Mouse (Mus musculus) liver, embryonic 14.5 days (tissue): ENCODE results near the gene Prr12. TPM values are rescaled to one million over a fixed set of nuclear protein-coding genes. Genes with fewer than 3 reads are reported as not detected.
"Not testable (repeated sequence)": the region's sequence is repeated elsewhere in the genome, so short reads cannot be mapped to it uniquely, and the experiment has no call there.

Experiments
- ATAC-seq: fragments of 200-750 bp; cut with Nextera tagmentation; 2 replicates; pipeline ENCODE4 v1.8.0; 2017; ENCODE audit warnings: moderate number of reproducible peaks, mild to moderate bottlenecking, moderate library complexity; ENCODE audit not compliant: insufficient read depth
- DNase-seq, 3 experiments: peaks; one replicate each; pipeline ENCODE4 v3.0.0-alpha.2; 2012 to 2013; ENCODE audit warnings: low read depth in 3 of 3, low spot score in 3 of 3
- H3K27ac ChIP-seq: fragments of 300-500 bp; sonication (generic); 2 replicates; pipeline ENCODE4 v1.5.1; 2014; ENCODE audit warnings: moderate library complexity, mild to moderate bottlenecking, control low read depth, inconsistent platforms
- H3K27me3 ChIP-seq: fragments of 300-500 bp; sonication (generic); 2 replicates; pipeline ENCODE4 v1.6.1; 2014; ENCODE audit warnings: mild to moderate bottlenecking, low read length, moderate library complexity; ENCODE audit not compliant: control insufficient read depth, insufficient read depth
- H3K36me3 ChIP-seq: fragments of 300-500 bp; sonication (generic); replicated peaks from 2 replicates; pipeline ENCODE4 v1.6.1; 2014; ENCODE audit warnings: low read depth; ENCODE audit not compliant: control insufficient read depth, insufficient read depth
- H3K4me1 ChIP-seq, 2 experiments: fragments of 200-500 bp in 1 of 2; fragments of 300-500 bp in 1 of 2; sonication (generic) in 1 of 2; replicated peaks; 2 replicates each; pipeline ENCODE4 v1.6.1; 2012 to 2014; ENCODE audit warnings: antibody characterized with exemption in 1 of 2, inconsistent platforms in 1 of 2, low read length in 1 of 2; ENCODE audit not compliant: control insufficient read depth in 2 of 2, insufficient read depth in 2 of 2
- H3K4me2 ChIP-seq: fragments of 300-500 bp; sonication (generic); 2 replicates; pipeline ENCODE4 v1.6.1; 2014; ENCODE audit warnings: low read depth, mild to moderate bottlenecking, control low read depth, moderate library complexity
- H3K4me3 ChIP-seq, 2 experiments: fragments of 200-500 bp in 1 of 2; fragments of 300-500 bp in 1 of 2; sonication (generic) in 1 of 2; 2 replicates each; pipeline ENCODE4 v1.5.1; 2012 to 2014; ENCODE audit warnings: low read depth in 2 of 2, low read length in 2 of 2, mild to moderate bottlenecking in 2 of 2, control low read depth in 1 of 2, inconsistent platforms in 1 of 2, moderate library complexity in 1 of 2; ENCODE audit not compliant: insufficient read depth in 1 of 2
- H3K9ac ChIP-seq: fragments of 300-500 bp; sonication (generic); replicated peaks from 2 replicates; pipeline ENCODE4 v1.6.1; 2014; ENCODE audit warnings: mild to moderate bottlenecking, control low read depth, moderate library complexity
- H3K9me3 ChIP-seq: fragments of 300-500 bp; sonication (generic); 2 replicates; pipeline ENCODE4 v1.6.1; 2016; ENCODE audit warnings: low read length, mixed read lengths; ENCODE audit not compliant: control insufficient read depth
- CTCF ChIP-seq: IDR thresholded peaks from 2 replicates; pipeline ENCODE4 v1.5.1; 2016; ENCODE audit warnings: antibody characterized with exemption, low read depth, control low read depth
- EP300 ChIP-seq: IDR thresholded peaks from 2 replicates; pipeline ENCODE4 v1.6.1; 2016; ENCODE audit warnings: antibody characterized with exemption, low read depth
- WGBS: fragments of 180-500 bp; shearing (Covaris S2); extraction: QIAGEN DNeasy Blood & Tissue Kit; methylation state at CpG from one replicate; pipeline ENCODE4 v1.1.7; 2014; ENCODE audit not compliant: insufficient replicate concordance; 5-methylcytosine and 5-hydroxymethylcytosine counted together
- polyA plus RNA-seq, 2 experiments: library from polyadenylated mRNA; depleted of rRNA in 1 of 2; stranded (reverse) in 1 of 2; unstranded in 1 of 2; fragments of >200 nt; fragmentation: Nextera tagmentation in 1 of 2; extraction: Ambion mirVana in 1 of 2; gene quantifications; 2 replicates each; pipeline versions ENCODE4 v1.2.1 to v1.2.3; 2012 to 2014

Prr12 gene
- 1.8 and 2.6 TPM in 2 replicates for polyA plus RNA-seq (2012; rRNA removed)
- polyA plus RNA-seq (2014; fragmentation: Nextera tagmentation; extraction: Ambion mirVana) = 1.9 and 2.2 TPM in 2 replicates

DNA sequence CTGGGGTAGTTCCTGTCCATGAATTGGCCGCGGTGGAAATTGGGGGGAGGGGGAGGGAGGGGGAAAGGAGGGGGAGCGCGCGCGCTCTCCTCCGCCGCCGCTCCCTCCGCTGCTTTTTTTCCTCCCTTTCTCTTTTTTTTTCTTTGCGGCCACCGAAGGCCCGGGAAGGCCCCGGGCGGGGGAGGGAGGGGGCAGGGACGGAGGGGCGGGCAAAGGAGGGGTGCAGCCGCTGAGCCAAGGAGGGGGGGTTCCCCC lies at the start of gene Prr12:
TSS of gene Prr12 (minus strand) at position 20 of the 255 bp plus-strand sequence.
- DNase-seq (no peak), ATAC-seq (peak; percentile 32; the same call in 1 of the 2 replicates)
- peak within 1 kb of the TSS; percentile 74 for H3K9ac ChIP-seq
- peak within 1 kb of the TSS; percentile 84 for H3K4me2 ChIP-seq
- 0% methylated on average over 12 of the region's 18 CpGs for WGBS
- no peaks in the 10 kb centered on the region for H3K9me3 ChIP-seq
- H3K27ac ChIP-seq = peak within 1 kb of the TSS; percentile 58
- peak within 1 kb of the TSS; percentile 65 to 68 for H3K4me3 ChIP-seq
- peaks cover 6% of the 10 kb centered on the region for H3K36me3 ChIP-seq
- no peaks in the 10 kb centered on the region for H3K27me3 ChIP-seq
- TF ChIP-seq CTCF = no peak
- peaks cover 14% of the 10 kb centered on the region in 2 experiments for H3K4me1 ChIP-seq

DNA sequence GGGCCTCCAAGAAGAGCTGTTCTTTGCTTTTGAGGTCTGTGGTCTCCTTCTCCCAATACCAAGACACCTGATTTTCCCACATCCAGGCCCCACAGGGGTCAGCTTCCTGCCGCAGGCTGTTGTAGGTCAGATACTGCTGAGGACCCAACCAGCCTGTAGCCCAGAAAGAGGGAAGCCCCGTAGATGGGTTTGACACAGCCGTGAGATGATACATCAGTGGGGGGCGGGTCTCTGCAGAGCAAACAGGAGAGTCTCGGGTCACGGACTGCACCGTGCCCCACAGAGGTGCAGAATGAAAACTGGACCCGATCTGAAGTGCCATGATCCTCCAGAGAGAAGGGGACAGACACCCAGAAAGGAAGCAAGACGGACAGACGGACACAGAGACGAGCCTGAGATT lies 49.8 kb upstream of the Prr12 start:
- Histone ChIP-seq H3K9ac (no peak overlapping the region), H3K4me2 (peak overlapping the region; percentile 53), H3K9me3 (no peaks in the 10 kb centered on the region), H3K4me1 (peaks cover 0 to 5% of the 10 kb centered on the region in 2 experiments; a peak in 2 of 4 replicates), H3K27me3 (no peaks in the 10 kb centered on the region), H3K36me3 (no peaks in the 10 kb centered on the region), H3K27ac (no peak overlapping the region), H3K4me3 (peak overlapping the region; percentile 1 to 34; a peak in 2 of 4 replicates)
- ATAC-seq (no peak), DNase-seq (no peak)
- no peak for TF ChIP-seq CTCF
- TF ChIP-seq EP300 = no peak
- WGBS = 41% methylated on average over 11 of the region's 11 CpGs

DNA sequence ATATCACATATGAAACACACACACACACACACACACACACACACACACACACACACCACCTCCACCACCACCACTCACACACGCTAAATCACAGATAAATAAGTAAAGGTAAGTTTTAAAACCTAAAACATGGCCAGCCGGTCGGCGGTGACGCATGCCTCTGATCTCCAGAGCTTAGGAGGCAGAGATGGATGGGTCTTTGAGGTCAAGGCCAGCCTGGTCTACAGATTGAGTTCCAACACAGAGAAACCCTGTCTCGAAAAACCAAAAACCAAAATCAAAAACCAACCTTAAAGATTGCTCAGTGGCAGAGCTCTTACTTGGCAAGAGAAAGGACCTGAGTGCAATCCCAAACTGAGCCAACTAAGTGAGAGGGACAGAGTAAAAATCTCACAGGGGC lies 47.4 kb upstream of the Prr12 start:
- H3K9ac ChIP-seq = no peak overlapping the region
- H3K4me3 ChIP-seq = no peak overlapping the region
- no peaks in the 10 kb centered on the region for H3K36me3 ChIP-seq
- H3K4me2 ChIP-seq = no peak overlapping the region
- peaks cover 0 to 5% of the 10 kb centered on the region in 2 experiments; a peak in 2 of 4 replicates for H3K4me1 ChIP-seq
- DNase-seq (no peak), ATAC-seq (no peak)
- no peaks in the 10 kb centered on the region for H3K27me3 ChIP-seq
- WGBS = 74% methylated on average over 6 of the region's 6 CpGs
- H3K9me3 ChIP-seq = no peaks in the 10 kb centered on the region
- H3K27ac ChIP-seq = no peak overlapping the region
- TF ChIP-seq EP300 (no peak), CTCF (no peak)

DNA sequence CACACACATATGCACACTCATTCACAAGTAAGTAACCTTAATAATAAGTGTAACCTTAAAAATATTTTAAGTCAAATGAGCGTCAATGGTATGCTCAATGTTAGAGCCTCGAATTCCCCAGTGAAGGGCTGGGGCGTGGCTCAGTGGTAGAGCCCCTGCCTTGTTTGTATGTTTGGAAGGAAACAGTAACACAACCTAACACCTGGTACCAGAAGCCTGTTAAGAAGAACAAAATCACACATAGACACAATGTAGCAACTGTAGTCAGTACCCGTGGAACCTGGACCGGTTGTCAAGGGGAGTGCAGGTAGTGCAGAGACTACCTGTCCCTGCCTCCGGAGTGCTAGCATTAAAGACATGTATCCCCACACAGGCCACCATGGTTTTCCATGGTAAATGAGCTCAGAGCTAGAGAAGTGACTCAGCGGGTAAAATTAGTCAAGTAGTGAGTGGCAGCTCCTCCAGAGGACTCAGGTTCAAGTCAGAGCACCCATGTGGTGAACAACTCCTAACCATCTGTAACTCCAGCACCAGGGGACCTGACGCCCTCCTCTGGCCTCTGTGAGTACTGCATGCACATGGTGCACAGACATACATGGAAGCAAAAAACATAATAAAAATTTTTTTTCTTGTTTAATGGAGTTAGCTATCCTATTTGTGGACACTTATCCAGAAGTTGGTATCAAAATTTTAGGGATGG lies 46.0 kb upstream of the Prr12 start:
- Histone ChIP-seq H3K4me1 (no peaks in the 10 kb centered on the region; a peak in 2 of 4 replicates), H3K4me3 (no peak overlapping the region), H3K4me2 (no peak overlapping the region), H3K27me3 (no peaks in the 10 kb centered on the region), H3K36me3 (no peaks in the 10 kb centered on the region), H3K9me3 (no peaks in the 10 kb centered on the region), H3K27ac (no peak overlapping the region), H3K9ac (no peak overlapping the region)
- ATAC-seq = no peak
- 77% methylated on average over 8 of the region's 8 CpGs for WGBS
- no peak for TF ChIP-seq EP300
- TF ChIP-seq CTCF = peak; percentile 58
- DNase-seq = no peak

DNA sequence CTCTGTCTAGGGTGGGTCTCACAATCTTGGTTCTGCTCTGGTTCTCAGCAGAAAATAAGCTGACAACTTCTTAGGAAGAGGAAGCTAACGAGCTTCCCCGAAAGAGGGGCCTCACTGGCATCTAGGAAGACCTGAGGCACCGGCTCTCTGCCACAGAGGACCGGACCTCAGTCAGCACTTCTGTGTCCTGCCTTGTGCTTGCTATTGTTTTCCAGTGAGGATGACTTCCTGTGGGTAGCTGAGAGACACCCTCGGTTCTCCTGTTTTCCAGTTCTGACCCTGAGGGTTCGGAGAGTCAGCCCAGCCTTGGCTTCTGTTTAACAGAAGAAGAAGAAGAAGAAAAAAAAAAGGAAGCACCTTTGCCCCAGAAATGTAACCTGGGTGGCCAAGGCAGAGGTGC lies 44.8 kb upstream of the Prr12 start:
- Histone ChIP-seq H3K9ac (no peak overlapping the region), H3K9me3 (no peaks in the 10 kb centered on the region), H3K4me3 (no peak overlapping the region), H3K27ac (no peak overlapping the region), H3K27me3 (no peaks in the 10 kb centered on the region), H3K4me2 (no peak overlapping the region), H3K4me1 (peaks cover 0 to 6% of the 10 kb centered on the region in 2 experiments; a peak in 2 of 4 replicates), H3K36me3 (no peaks in the 10 kb centered on the region)
- no peak for TF ChIP-seq EP300
- no peak for TF ChIP-seq CTCF
- ATAC-seq (peak; percentile 35), DNase-seq (no peak)
- WGBS = 14% methylated on average over 6 of the region's 6 CpGs

DNA sequence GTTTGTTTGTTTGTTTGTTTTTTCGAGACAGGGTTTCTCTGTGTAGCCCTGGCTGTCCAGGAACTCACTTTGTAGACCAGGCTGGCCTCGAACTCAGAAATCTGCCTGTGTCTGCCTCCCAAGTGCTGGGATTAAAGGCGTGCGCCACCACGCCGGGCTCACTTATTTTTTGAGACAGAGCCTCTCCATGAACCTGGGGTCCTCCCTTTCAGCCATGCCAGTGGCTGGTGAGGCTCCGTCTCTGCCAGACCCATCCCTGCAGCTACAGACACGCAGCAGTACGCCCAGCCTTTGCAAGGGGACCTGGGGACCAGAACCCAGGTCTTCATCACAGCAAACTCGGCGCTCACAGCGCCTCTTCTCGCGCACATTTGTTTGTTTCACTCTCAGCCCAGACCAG lies 43.3 kb upstream of the Prr12 start:
- not testable (repeated sequence) for H3K4me3 ChIP-seq, ATAC-seq, DNase-seq, H3K9me3 ChIP-seq, H3K36me3 ChIP-seq, H3K4me2 ChIP-seq, H3K9ac ChIP-seq, H3K27me3 ChIP-seq, H3K27ac ChIP-seq
- H3K4me1 ChIP-seq = peaks cover 8 to 14% of the 10 kb centered on the region in 2 experiments; a peak in 3 of 4 replicates
- WGBS = 73% methylated on average over 14 of the region's 14 CpGs
